Mouse (Mus musculus): Measurements from ENCODE around the gene Vsx2. TPM values are rescaled to one million over a fixed set of nuclear protein-coding genes. Genes with fewer than 3 reads are reported as not detected.

The Vsx2 gene
- polyA plus RNA-seq, 1 experiment from 2014 or later, result not detected

Other genes starting within 250 kb of the Vsx2 start
- 40.3 and 46.2 TPM in 2 replicates for gene Coq6, start 208.1 kb upstream of the Vsx2 start, polyA plus RNA-seq (2014; fragmentation: Nextera tagmentation; extraction: Ambion mirVana)
- gene Fam161b, start 207.9 kb upstream of the Vsx2 start, polyA plus RNA-seq (2014; fragmentation: Nextera tagmentation; extraction: Ambion mirVana), result 8.0 and 8.3 TPM in 2 replicates
- 11.9 and 12.3 TPM in 2 replicates for gene Entpd5, start 160.7 kb upstream of the Vsx2 start, polyA plus RNA-seq (2014; fragmentation: Nextera tagmentation; extraction: Ambion mirVana)
- gene Bbof1, start 160.7 kb upstream of the Vsx2 start, polyA plus RNA-seq (2014; fragmentation: Nextera tagmentation; extraction: Ambion mirVana), result 1.5 and 2.1 TPM in 2 replicates
- 23.9 and 29.2 TPM in 2 replicates for gene Rnf113a2, start 152.6 kb upstream of the Vsx2 start, polyA plus RNA-seq (2014; fragmentation: Nextera tagmentation; extraction: Ambion mirVana)
- 20.8 and 21.0 TPM in 2 replicates for gene Aldh6a1, start 118.8 kb upstream of the Vsx2 start, polyA plus RNA-seq (2014; fragmentation: Nextera tagmentation; extraction: Ambion mirVana)
- gene Lin52, start 118.3 kb upstream of the Vsx2 start, polyA plus RNA-seq (2014; fragmentation: Nextera tagmentation; extraction: Ambion mirVana), result 36.5 and 38.6 TPM in 2 replicates
- gene Abcd4, start 47.7 kb downstream of the Vsx2 start, polyA plus RNA-seq (2014; fragmentation: Nextera tagmentation; extraction: Ambion mirVana), result 12.1 and 14.2 TPM in 2 replicates
- not detected in 2 replicates for gene Vrtn, start 71.3 kb downstream of the Vsx2 start, polyA plus RNA-seq (2014; fragmentation: Nextera tagmentation; extraction: Ambion mirVana)
- gene Syndig1l, start 129.1 kb downstream of the Vsx2 start, polyA plus RNA-seq (2014; fragmentation: Nextera tagmentation; extraction: Ambion mirVana), result 0.20 and 0.23 TPM in 2 replicates
- 72.3 and 73.1 TPM in 2 replicates for gene Npc2, start 203.4 kb downstream of the Vsx2 start, polyA plus RNA-seq (2014; fragmentation: Nextera tagmentation; extraction: Ambion mirVana)
- gene Isca2, start 203.5 kb downstream of the Vsx2 start, polyA plus RNA-seq (2014; fragmentation: Nextera tagmentation; extraction: Ambion mirVana), result 156 and 162 TPM in 2 replicates